In the genomic region with DNA sequence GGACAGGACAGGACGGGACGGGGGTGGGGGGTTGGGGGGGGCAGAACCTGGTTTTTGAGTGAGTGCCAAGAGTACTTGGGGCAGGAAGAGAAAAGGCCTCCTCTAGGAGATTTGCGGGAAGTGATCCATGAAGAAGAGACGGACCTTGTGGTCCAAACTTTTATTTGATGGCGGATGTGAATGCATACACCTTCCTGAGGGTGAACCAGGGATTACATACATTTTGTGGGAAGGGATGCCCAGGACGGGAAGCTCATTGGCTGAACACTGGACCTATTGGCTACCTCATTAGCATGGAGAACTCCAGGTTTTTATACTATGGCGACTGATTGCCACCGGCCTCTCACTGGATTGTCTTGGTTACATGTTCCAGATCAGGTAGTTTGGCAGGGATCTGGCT, we compare ENCODE assay signal across 27 mouse cellular contexts.
"Had no signal": no experiment of that assay in that cellular context is flagged by ENCODE, and none has a peak within 500 bp of the region (broad histone marks: within the 10 kb centered on the region; RNA-seq: fewer than 3 reads in every experiment).

No protein-coding gene starts in this region.

- H3K27me3 ChIP-seq: embryonic facial prominence, embryonic 12.5 days; embryonic facial prominence, embryonic 13.5 days; embryonic facial prominence, embryonic 15.5 days; forebrain, embryonic 12.5 days; forebrain, embryonic 13.5 days; forebrain, embryonic 15.5 days had no signal

- H3K4me2 ChIP-seq: embryonic facial prominence, embryonic 12.5 days; embryonic facial prominence, embryonic 13.5 days; embryonic facial prominence, embryonic 15.5 days; forebrain, embryonic 12.5 days; forebrain, embryonic 13.5 days; forebrain, embryonic 15.5 days had no signal

- DNase-seq: cerebellum, adult 9-10 months; cerebellum, adult 9-11 months; cerebellum, postnatal 10 days; cerebellum, postnatal 14 days; cerebellum, postnatal 25 days; cerebellum, postnatal 36 days; embryo, embryonic 11 days; forebrain, postnatal 0 days; gastrocnemius, adult 2 months; gastrocnemius, postnatal 10 days; gastrocnemius, postnatal 14 days; gastrocnemius, postnatal 25 days; gastrocnemius, postnatal 36 days; heart, adult 11 months; heart, adult 18-20 months; heart, adult 2 months had no signal

- H3K4me1 ChIP-seq: embryonic facial prominence, embryonic 10.5 days; embryonic facial prominence, embryonic 12.5 days; embryonic facial prominence, embryonic 13.5 days; embryonic facial prominence, embryonic 15.5 days; forebrain, embryonic 10.5 days; forebrain, embryonic 12.5 days; forebrain, embryonic 13.5 days; forebrain, embryonic 15.5 days had no signal

- H3K9ac ChIP-seq: embryonic facial prominence, embryonic 12.5 days; embryonic facial prominence, embryonic 13.5 days; embryonic facial prominence, embryonic 15.5 days; forebrain, embryonic 12.5 days; forebrain, embryonic 13.5 days; forebrain, embryonic 15.5 days; forebrain, postnatal 0 days had no signal

- H3K9me3 ChIP-seq: embryonic facial prominence, embryonic 10.5 days; embryonic facial prominence, embryonic 12.5 days; embryonic facial prominence, embryonic 13.5 days; embryonic facial prominence, embryonic 15.5 days; forebrain, embryonic 10.5 days; forebrain, embryonic 12.5 days; forebrain, embryonic 13.5 days; forebrain, embryonic 15.5 days had no signal

- H3K27ac ChIP-seq: embryonic facial prominence, embryonic 10.5 days; embryonic facial prominence, embryonic 12.5 days; embryonic facial prominence, embryonic 13.5 days; embryonic facial prominence, embryonic 15.5 days; forebrain, embryonic 10.5 days; forebrain, embryonic 12.5 days; forebrain, embryonic 13.5 days; forebrain, embryonic 15.5 days; gastrocnemius, adult 2 months; heart, adult 2 months had no signal

- ATAC-seq: forebrain, embryonic 13.5 days; forebrain, embryonic 14.5 days; forebrain, embryonic 15.5 days; forebrain, embryonic 16.5 days; forebrain, postnatal 0 days had no signal

- H3K4me3 ChIP-seq: embryonic facial prominence, embryonic 10.5 days; embryonic facial prominence, embryonic 12.5 days; embryonic facial prominence, embryonic 13.5 days; embryonic facial prominence, embryonic 15.5 days; erythroblast, embryonic 14.5 days; forebrain, embryonic 10.5 days; forebrain, embryonic 12.5 days; forebrain, embryonic 13.5 days; forebrain, embryonic 15.5 days; gastrocnemius, adult 2 months; heart, adult 2 months had no signal
